Mouse (Mus musculus) brain, embryonic 18.5 days (tissue): Measurements from ENCODE around the gene Mog.
"Not testable (repeated sequence)": the region's sequence is repeated elsewhere in the genome, so short reads cannot be mapped to it uniquely, and the experiment has no call there.

ENCODE experiments used
- DNase-seq: peaks from one replicate; pipeline ENCODE4 v3.0.0-alpha.2; 2012; ENCODE audit warnings: low read depth, low spot score

Mog gene

DNA sequence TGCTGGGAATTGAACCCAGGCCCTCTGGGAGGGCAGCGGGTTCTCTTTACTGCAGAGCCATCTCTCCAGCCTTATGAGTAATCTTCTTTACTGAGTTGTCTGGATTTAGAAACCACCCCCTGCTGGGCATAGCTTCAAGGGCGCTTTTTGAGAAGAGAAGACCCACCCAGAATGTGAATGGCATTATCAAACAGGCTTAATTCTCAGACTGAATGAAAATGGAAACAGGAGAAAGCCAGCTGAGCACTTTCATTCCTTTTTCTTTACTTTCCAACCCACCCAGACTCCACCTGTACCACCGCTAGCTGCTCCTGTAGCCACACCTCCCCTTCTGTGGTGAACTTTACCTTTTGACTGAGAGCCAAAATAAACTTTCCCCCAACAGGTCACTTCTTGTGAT is 27.8 kb downstream of the Mog start:
- no peak for DNase-seq

DNA sequence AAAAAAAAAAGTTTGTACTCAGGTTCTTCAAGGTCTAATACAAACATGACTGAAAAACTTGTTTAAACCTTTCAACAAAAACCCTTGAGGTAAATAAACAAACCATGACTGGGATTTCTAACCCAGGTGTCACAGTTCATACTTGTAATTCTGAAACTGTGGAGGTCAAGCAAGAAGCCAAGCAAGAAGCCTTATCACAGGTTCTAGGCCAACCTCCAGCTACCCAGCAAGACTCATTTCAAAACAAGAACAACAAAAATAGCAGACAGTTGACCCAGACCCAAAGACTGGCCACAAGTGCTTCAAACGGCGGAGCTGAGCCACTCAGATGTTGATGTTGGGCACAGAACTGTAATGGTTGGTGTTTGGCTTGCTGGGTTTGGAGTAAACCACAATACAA is 28.7 kb downstream of the Mog start:
- DNase-seq: no peak

DNA sequence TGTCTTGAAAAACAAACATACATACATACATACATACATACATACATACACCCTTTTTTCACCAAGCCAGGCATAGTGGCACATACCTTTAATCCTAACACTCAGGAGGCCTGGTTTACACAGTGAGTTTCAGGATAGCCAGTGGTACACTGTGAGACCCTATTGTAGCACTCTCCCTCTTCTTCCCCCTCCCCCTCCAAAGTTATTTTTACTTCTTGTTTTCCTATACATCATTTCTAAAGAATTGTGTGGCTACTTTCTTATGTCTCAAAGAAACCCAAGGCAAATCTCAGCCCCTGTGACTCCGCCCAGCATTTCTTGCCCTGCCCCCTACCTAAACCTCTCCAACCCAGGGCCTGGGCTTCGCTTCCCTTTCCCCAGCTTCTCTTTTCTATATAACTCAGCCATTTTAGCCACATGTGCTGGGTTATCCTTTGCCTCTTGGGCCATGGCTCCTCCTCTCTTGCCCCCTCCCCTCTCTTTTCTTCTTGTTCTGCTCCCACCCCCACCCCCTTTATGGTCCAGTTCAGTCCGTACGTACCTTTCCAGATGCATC is 29.4 kb downstream of the Mog start:
- DNase-seq: no peak

DNA sequence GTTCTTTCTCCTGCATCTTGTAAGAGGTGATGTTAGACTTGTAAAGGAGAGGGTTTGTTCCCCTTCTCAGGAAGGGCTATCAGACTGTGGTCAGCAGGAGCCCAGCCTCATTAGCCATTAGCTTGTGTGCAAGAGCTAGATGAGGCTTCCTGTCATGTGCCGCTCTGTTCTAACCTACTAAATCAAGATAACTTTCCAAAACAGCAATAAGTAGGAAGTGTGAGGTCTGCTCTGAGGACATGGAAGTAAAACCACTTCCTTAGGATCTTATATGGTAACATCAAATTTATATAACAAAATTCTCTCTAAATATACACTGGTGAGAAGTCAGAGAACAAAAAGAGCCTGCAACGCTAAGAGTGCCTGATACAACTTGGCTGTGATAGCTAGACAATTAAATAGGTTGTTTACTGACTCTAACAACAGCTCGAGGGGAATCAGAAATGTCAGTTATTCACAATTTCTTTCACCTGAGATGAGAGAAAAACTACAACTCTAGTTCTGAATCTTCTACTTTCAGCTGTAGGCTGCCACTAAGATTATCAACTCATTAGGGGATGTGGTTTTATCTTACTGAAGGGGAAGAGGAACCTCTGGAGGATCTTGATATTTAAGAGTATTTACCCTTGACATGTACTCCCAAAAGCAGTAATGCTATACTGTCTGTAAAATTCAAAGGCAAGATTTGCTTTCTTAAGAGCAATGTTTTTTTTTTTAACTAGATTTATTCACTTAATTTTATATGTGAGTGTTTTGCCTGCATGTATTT is 30.7 kb downstream of the Mog start:
- no peak for DNase-seq

DNA sequence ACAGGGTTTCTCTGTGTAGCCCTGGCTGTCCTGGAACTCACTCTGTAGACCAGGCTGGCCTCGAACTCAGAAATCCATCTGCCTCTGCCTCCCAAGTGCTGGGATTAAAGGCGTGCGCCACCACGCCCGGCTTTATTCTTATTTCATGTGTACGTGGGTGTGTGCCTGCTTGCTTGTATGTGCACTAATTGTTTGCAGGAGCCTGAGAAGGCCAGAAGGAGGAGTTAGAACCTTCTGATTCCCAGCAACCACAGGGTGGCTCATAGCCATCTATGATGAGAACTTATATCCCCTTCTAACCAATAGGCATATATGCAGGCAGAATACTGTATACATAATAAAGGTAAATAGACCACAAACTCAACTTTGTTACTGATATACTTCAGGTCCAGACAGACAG is 32.6 kb downstream of the Mog start:
- DNase-seq: not testable (repeated sequence)

DNA sequence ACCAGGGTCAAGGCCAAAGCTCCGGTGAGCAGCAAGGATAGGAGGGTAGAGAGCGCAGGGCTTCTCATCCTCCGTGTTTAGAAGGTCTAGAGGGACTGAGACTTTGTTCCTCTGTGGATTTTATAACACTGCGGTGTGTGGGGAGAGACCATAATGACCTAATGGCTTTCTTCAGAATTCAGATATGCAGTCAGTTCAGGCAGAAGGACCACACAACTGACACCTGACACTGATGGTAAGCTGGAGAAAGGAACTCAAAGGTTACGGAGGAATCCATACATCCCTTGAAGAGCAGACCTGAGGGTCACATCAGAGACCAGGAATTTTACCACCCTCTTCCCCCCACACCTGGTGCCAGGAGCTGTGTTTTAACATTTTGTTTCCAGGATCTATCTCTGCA is 33.8 kb downstream of the Mog start, which contains the start of gene H2-M5:
TSS of gene H2-M5 (minus strand) at position 101 of the 400 bp plus-strand sequence.
- DNase-seq: no peak

DNA sequence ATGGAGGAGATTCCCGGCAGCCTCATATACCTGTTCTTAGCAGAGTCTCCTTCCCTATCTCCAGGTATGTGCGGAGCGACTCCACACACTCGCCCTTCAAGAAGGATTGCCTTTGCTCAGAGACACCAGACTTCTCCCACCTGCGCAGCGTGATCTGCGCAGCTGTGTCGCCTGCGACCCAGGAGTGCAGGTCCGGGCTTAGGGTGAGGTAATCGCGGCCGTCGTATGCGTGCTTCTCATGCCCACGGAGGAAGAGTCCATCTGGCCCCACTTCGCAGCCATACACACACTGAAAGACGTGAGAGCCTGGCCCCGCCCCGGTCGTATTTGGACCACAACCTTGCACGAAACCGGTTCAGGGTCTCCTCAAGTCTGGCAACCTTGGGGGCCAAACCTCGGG is 34.7 kb downstream of the Mog start:
- no peak for DNase-seq

DNA sequence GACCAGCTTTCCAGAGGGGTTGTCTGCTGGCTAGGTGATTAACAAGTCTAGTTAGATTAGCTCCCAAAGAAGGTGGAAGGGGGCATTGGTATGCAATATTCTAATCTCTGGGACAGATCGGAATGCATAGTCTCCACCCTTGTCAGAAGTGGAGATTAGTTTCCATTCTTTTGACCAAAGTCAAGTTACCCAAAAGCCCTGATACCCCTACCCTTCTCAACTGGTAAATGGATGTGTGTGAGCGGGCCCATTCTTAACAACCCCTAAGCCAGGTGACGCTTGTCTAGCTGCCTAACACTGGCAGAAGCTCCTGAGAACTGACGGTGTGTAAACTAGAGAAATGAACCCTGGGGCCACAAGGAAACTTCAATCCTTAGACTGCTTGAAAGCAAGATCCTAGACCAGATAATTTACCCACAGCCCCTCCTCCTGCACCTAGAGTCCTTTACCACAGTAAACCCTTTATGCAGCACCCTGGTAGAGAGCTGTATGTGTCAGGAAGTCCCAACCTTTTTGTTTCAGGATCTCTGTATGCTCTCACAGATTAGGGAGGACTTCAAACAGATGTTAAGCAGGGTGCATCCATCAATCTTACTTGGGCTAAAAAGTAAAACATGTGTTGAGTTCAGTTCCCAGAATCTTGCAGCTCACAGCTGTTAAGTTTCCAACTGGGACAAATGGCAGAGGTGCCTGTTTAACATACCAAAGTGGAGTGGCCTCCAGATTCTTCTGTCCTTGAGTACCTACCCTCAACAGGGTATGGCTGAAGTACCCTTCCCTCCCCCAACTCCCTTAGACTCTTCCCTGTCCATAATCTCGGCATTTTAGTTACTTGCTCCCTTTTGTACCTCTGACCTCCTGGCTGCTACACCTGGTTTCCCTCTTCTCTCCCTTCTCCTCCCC is 40.7 kb downstream of the Mog start:
- DNase-seq: no peak

DNA sequence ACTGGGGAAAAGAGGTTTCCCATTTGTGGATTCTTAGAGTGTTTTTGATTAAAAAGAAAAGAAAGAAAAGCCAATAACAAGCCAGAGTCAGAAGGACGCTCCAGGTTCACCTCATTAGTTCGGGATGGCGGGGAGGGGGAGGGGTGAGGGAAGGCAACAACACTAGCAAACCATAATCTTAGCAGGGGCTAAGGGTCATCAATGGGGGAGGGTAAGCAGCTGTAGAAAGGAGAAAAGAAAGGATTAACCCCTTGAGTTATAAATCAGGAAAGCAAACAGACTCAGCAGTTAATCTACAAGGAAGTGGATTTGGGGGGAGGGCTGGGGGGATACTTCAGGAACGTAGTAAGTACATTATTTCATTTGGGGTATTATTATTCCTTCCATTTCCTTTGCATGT is 41.4 kb downstream of the Mog start:
- DNase-seq: no peak

DNA sequence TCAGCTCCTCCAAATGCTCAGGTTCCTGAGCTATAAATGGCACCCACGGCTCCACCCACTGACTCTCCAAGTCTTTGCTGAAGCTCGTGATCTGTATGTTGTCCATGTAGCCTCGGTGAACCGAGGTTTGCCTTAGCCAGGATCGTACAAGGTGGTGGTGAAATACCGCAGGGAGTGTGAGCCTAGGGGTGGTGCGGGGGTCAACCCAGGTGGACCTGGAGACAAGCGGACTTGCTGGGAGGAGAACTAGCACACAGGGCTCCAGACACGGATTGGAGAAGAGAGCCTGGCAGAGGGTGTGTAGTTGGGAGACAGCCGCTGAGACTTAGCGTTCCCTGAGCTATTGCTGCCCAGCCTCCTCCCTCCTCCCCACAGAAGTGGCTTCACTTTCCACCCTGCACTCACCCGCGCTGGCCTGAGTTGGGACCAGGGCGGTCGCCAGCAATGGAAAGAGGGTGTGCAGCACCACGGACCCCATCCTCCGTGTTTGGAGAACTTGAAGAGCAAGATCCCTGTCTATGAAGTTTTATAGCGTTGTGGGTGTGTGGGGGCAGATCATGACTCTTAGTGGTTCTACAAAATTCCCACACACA is 41.9 kb downstream of the Mog start, which contains the start of gene 2410137M14Rik:
TSS of gene 2410137M14Rik (minus strand) at position 17 of the 593 bp plus-strand sequence.
- DNase-seq: no peak

DNA sequence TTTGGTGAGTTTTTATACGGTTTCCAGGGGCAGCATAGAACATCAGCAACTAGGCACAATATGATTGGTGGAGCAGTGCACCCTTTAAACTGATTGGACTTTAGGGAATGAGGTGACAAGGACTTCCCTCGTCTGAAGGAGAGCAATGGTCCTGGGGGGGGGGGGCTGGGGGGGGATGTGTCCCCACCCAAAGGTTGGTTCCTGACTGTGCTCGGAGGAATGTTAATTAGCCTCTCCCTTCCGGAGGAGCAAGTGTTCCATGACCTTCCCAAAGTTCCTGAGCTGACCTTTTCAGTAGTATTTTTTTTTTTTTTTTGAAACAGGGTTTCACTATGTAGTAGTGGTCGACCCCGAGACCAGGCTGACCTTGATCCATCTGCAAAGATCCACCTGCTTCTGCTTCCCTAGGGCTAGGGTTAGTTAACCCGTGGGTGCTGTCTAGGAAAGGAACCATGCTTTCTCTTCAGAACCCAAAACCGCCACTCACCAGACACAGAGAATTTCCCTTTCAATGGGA is 49.9 kb downstream of the Mog start:
- DNase-seq: no peak

DNA sequence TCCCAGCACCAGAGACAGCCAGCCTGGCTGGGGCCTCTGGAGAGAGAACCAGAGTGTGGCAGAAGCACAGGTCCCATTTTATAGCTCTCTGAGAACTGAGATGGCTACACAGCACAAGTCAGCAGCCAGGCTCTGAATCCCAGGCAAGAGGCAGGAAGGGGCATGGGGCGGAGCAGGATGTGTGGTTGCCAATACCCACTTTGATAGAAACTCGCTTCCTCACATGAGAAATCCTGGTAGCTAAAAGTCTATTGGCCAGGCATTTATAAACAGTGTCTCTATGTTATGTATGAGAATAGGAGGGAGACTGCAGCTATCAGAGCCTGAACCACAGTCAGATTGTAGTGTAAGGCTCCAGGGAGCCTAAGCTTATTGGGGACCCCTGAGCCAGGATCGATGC is 50.4 kb downstream of the Mog start:
- DNase-seq: no peak

DNA sequence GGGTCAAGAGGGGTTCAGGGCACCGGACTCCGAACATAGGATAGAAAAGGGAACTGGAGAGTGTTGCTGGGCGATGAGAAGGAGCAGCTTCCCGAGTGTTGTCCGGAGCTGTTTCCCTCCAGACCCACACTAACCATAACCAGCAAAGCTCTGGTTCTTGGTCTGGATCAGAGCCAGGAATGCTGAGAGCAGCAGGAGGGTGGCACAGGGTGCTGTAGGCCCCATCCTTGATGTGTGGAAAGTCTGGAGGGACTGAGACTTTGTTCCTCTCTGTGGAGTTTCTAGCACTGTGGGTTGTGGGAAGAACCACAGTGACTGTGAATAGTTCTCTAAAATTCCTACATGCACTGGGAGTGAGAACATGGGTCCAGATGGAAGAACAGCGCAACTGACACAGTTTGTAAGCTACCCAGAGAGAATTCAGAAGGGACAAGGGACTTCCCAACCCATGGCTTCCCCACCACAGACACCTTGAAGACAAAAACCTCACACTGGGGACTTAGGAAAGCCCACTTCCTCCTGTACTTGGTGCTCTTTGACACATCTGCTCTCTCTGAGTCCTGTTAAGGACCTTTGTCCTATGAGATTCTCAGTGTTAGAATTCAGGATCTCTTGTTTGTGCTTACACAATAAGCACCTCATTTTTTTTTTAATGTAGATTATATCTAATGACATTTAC is 51.9 kb downstream of the Mog start:
- no peak for DNase-seq

DNA sequence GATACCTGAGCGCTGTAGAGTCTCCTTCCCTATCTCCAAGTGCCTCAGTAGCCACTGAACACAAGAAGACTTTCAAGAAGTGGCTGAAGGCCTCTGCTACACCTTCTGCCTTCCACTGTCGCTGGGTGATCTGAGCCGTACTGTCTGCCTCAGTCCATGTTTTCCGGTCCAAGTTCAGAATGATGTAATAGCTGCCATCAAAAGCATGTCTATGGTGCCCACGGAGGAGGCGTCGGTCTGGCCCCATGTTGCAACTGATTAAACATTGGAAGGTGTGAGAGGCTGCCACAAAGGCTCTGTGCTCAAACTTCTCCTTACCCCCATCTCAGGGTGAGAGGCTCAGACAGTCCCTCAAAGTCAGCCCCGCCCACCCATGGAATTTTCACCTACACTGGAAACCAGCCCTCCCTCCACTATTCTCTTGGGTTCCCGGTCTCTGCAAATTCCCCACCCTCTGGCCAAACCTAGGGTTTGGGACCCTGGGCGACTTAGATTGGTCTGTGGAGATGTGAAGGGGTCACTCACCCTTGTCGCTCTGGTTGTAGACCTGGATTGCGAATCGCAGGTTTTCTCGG is 52.8 kb downstream of the Mog start:
- no peak for DNase-seq

DNA sequence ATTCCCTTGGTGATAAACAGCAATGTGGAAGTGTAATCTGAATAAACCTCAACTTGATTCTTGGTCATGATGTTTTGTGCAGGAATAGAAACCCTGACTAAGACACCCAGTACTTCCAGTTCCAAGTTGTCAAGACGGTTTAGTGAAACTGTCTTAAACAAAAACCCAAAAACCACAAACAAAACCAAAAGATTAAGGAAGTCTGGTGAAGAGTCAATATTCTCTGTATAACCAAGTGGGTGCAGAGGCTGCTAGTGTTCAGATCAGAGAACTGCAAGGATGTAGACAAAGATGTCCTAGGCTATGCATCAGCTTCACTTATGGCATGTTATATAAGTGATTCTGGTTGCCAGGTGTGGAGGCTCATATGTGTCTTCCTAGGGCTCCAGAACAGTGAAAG is 56.3 kb downstream of the Mog start:
- no peak for DNase-seq

DNA sequence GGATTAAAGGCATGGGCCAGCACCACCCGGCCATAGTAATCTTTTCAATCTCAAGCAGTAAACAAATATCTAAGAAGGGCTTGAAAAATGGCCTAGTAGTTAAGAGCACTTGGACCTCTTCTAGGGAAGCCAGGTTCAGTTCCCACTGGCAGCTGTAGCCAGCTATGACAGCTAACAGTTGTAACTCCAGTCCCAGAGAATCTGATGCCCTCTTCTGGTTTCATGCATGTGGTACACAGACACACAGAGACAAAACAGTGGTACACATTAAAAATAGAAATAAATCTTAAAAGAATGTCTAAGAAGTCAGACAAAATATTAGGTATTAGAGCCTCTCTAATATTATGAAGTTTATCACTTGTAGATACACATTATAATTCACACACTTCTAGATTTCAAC is 62.1 kb downstream of the Mog start:
- no peak for DNase-seq
